Mouse (Mus musculus) embryonic facial prominence, embryonic 11.5 days (tissue): Measurements from ENCODE around the gene Elac2. TPM values are rescaled to one million over a fixed set of nuclear protein-coding genes. Genes with fewer than 3 reads are reported as not detected.

ENCODE experiments used
- ATAC-seq: fragments of 200-750 bp; cut with Nextera tagmentation; replicated peaks from 2 replicates; pipeline ENCODE4 v1.8.0; 2017; ENCODE audit warnings: low read depth; ENCODE audit not compliant: insufficient number of reproducible peaks, low FRiP score, low TSS enrichment
- DNase-seq: peaks from one replicate; pipeline ENCODE4 v3.0.0-alpha.2; 2015; ENCODE audit warnings: low spot score
- H3K27ac ChIP-seq: fragments of 300-500 bp; sonication (generic); replicated peaks from 2 replicates; pipeline ENCODE4 v1.5.1; 2014; ENCODE audit warnings: mild to moderate bottlenecking, low read depth, low read length, control low read depth
- H3K27me3 ChIP-seq: fragments of 300-500 bp; sonication (generic); 2 replicates; pipeline ENCODE4 v1.6.1; 2014; ENCODE audit warnings: mild to moderate bottlenecking, low read length, moderate library complexity, mixed read lengths; ENCODE audit not compliant: control insufficient read depth, insufficient read depth
- H3K36me3 ChIP-seq: fragments of 300-500 bp; sonication (generic); replicated peaks from 2 replicates; pipeline ENCODE4 v1.6.1; 2014; ENCODE audit warnings: low read depth, mild to moderate bottlenecking, low read length, moderate library complexity, mixed read lengths; ENCODE audit not compliant: control insufficient read depth, insufficient read depth
- H3K4me1 ChIP-seq: fragments of 300-500 bp; sonication (generic); 2 replicates; pipeline ENCODE4 v1.6.1; 2014; ENCODE audit warnings: low read length, mixed read lengths; ENCODE audit not compliant: control insufficient read depth, insufficient read depth
- H3K4me2 ChIP-seq: fragments of 300-500 bp; sonication (generic); 2 replicates; pipeline ENCODE4 v1.6.1; 2014; ENCODE audit warnings: low read depth, mild to moderate bottlenecking, control low read depth, low read length, moderate library complexity
- H3K4me3 ChIP-seq: fragments of 300-500 bp; sonication (generic); 2 replicates; pipeline ENCODE4 v1.5.1; 2014; ENCODE audit warnings: low read depth, low read length, control low read depth
- H3K9ac ChIP-seq: fragments of 300-500 bp; sonication (generic); replicated peaks from 2 replicates; pipeline ENCODE4 v1.6.1; 2014; ENCODE audit warnings: mild to moderate bottlenecking, control low read depth, low read length
- H3K9me3 ChIP-seq: fragments of 300-500 bp; sonication (generic); replicated peaks from 2 replicates; pipeline ENCODE4 v1.6.1; 2016; ENCODE audit warnings: mild to moderate bottlenecking, low read length, inconsistent platforms, mixed read lengths; ENCODE audit not compliant: control insufficient read depth
- WGBS: fragments of 180-500 bp; shearing (Covaris S2); extraction: QIAGEN DNeasy Blood & Tissue Kit; methylation state at CpG from one replicate; pipeline ENCODE4 v1.1.7; 2014; 5-methylcytosine and 5-hydroxymethylcytosine counted together
- polyA plus RNA-seq: library from polyadenylated mRNA; unstranded; fragments of >200 nt; fragmentation: Nextera tagmentation; extraction: Ambion mirVana; gene quantifications from 2 replicates; pipeline ENCODE4 v1.2.1, GENCODE M21; 2014

The Elac2 gene
- polyA plus RNA-seq, 1 experiment from 2014 or later, result 33.4 TPM

DNA sequence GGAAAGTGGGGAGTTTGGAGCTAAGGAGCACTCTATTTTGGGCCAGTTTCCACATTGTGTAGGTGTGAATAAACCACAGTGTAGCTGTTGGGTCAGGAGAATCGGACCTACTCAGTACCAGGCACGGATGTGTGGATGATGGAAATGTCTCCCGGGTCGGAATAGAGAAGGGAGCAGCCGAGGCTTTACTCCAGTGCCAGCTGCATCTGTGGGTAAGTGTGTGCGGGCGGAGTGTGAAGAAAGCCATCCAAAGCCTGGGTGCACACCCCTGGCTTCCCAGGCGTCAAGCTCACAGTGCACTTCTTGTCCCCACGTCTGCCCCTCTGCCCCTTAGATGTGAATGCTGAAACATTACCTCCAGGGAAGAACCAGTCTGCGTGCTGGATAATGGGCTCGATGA is 43.9 kb downstream of the Elac2 start:
- whole genome bisulfite sequencing, result 90% methylated on average over 11 of the region's 11 CpGs
- Histone ChIP-seq H3K36me3 (no peaks in the 10 kb centered on the region), H3K4me2 (no peak overlapping the region), H3K27me3 (no peaks in the 10 kb centered on the region), H3K4me1 (no peaks in the 10 kb centered on the region), H3K9ac (no peak overlapping the region), H3K4me3 (no peak overlapping the region), H3K9me3 (no peaks in the 10 kb centered on the region), H3K27ac (no peak overlapping the region)
- DNase-seq (no peak), ATAC-seq (no peak)

DNA sequence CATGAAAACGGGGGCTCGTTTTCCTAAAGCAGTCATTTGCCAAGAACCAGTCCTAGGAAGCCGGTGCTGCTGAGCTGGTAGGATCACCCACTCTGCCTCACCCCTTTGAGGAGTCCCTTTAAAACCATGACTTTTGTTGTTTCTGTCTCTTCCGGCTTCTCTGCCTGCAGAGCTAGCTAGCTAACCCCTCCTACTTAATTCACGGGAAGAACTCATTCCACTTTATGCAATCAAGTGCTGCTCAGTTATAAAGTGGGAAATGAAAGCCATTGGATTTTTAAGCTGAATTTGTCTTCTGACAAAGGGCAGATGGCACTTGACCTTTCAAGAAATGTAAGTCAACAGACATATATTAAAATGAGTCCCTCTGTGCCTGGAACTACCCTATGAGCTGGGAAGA is 49.2 kb downstream of the Elac2 start:
- 84% methylated on average over 5 of the region's 5 CpGs for WGBS
- Histone ChIP-seq H3K27me3 (no peaks in the 10 kb centered on the region), H3K9ac (no peak overlapping the region), H3K36me3 (no peaks in the 10 kb centered on the region), H3K4me2 (no peak overlapping the region), H3K4me1 (no peaks in the 10 kb centered on the region), H3K27ac (no peak overlapping the region), H3K4me3 (no peak overlapping the region), H3K9me3 (no peaks in the 10 kb centered on the region)
- no peak for DNase-seq
- no peak for ATAC-seq

DNA sequence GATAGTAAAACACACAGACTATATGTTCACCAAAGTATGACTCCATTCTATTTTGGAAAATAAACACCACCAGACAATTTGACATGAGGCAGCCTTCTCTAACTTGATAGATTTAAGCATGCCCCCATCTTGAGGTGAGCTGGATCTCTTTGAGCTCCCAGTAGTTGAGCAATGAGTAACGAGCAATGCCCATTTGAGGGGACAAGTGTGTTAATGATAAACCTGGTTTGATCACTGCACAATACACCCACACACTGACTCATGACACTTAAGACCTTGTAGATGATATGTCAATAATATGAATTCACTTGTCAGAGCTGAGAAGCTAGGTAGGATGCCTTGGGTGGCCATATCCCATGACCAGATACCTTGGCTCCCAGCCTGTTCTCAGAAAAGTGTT is 51.4 kb downstream of the Elac2 start:
- H3K4me2 ChIP-seq, result no peak overlapping the region
- DNase-seq, result no peak
- H3K27ac ChIP-seq, result no peak overlapping the region
- no peaks in the 10 kb centered on the region for H3K36me3 ChIP-seq
- no peak overlapping the region for H3K4me3 ChIP-seq
- WGBS, result 80% methylated on average over 1 of the region's 1 CpGs
- ATAC-seq, result no peak
- no peaks in the 10 kb centered on the region for H3K27me3 ChIP-seq
- H3K4me1 ChIP-seq, result no peaks in the 10 kb centered on the region
- H3K9ac ChIP-seq, result no peak overlapping the region
- H3K9me3 ChIP-seq, result no peaks in the 10 kb centered on the region

DNA sequence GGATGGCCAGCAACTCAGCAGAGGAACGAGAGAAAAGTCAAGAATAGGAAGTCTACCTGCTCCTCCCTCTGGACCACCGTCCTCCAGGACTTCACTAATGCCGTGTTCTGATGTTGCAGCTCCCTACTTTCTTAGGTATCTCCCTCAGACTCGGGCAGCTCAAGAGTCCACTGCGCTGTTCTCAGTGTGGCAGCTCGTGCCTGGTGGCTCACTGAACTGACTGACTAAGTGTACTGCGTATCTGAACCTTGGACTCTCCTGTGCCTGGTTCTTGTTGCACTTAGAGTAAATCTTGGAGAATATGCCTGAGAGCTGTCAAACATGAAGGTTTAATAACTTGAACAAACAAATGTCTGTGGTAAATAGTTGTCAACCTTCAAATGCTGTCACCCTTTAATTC is 53.4 kb downstream of the Elac2 start:
- WGBS, result 89% methylated on average over 7 of the region's 7 CpGs
- Histone ChIP-seq H3K4me1 (no peaks in the 10 kb centered on the region), H3K36me3 (no peaks in the 10 kb centered on the region), H3K9ac (no peak overlapping the region), H3K27me3 (no peaks in the 10 kb centered on the region), H3K27ac (no peak overlapping the region), H3K9me3 (no peaks in the 10 kb centered on the region), H3K4me2 (no peak overlapping the region), H3K4me3 (no peak overlapping the region)
- DNase-seq, result no peak
- ATAC-seq, result no peak

DNA sequence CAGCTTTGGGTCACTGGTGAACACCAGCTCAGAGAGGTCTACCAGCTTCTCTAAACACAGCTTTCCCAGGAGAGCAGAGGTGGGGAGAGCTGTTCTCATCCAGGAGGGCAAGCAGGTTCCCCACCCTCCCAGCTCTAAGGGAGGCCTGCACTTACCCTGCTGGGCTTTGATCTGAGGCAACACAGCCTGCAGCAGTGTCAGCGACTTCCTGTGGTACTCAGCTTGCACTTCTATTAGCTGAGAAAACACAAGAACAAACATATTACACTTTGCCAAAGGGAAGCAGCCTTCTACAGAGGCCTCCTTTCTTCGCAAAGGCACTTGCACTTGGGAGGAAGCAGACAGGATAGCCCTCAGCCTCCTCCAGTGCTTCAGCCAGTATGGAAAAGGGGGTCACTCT is 60.2 kb downstream of the Elac2 start:
- no peak overlapping the region for H3K27ac ChIP-seq
- no peak overlapping the region for H3K4me2 ChIP-seq
- no peaks in the 10 kb centered on the region for H3K4me1 ChIP-seq
- H3K9me3 ChIP-seq, result no peaks in the 10 kb centered on the region
- no peaks in the 10 kb centered on the region for H3K36me3 ChIP-seq
- H3K4me3 ChIP-seq, result no peak overlapping the region
- ATAC-seq (no peak), DNase-seq (no peak)
- 50% methylated on average over 2 of the region's 2 CpGs for WGBS
- H3K27me3 ChIP-seq, result no peaks in the 10 kb centered on the region
- H3K9ac ChIP-seq, result no peak overlapping the region

DNA sequence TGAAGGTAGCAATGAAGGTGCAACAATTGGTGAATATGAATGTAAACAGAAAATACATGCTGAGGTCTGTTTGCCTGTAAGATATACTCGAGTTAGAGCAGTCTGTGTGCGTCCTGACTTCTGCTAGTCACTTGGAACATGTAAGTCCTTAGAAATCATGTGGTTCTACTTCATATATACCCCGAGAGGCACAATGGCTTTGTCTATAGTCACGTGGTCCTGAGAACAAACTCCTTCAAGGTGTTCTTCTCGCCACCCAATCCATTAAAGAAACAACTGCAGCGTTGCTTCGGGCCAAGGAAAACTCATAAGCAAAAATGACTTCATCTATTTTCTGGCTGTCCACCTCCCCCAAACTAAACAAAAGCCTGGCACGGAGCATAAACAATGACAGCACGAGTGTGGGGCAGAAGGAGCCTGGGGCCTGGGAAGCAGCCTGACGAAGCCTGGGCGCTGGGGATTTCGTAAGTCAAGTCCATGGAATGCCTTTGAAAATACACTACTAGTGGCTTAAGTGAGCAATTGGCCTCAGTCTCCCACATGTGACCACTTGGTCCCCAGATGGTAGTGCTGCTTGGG is 60.8 kb downstream of the Elac2 start:
- no peaks in the 10 kb centered on the region for H3K4me1 ChIP-seq
- no peaks in the 10 kb centered on the region for H3K36me3 ChIP-seq
- no peak for DNase-seq
- 62% methylated on average over 12 of the region's 12 CpGs for WGBS
- H3K27me3 ChIP-seq, result no peaks in the 10 kb centered on the region
- no peak overlapping the region for H3K27ac ChIP-seq
- ATAC-seq, result no peak
- H3K4me2 ChIP-seq, result no peak overlapping the region
- no peak overlapping the region for H3K9ac ChIP-seq
- no peaks in the 10 kb centered on the region for H3K9me3 ChIP-seq
- H3K4me3 ChIP-seq, result no peak overlapping the region

DNA sequence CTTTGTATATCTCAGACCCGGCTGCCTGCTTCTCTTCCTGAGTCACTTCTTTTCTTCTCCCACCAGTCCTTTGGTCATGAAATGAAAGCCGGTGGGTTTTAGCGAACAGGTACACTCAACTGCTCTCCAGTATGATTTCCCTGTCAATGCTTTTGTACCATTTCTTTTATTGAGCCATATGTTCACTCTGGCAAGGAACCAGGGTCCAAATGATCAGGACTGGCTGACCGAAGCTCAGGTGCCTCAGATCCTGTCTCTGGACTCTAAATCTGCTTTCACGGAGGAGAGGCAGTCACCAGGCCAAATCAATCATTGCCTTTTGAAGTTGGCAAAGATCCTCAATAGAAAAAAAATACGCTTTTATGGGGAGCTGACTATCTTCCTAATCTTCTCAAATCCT is 61.7 kb downstream of the Elac2 start:
- no peak overlapping the region for H3K27ac ChIP-seq
- H3K36me3 ChIP-seq, result no peaks in the 10 kb centered on the region
- WGBS, result 83% methylated on average over 6 of the region's 6 CpGs
- ATAC-seq (no peak), DNase-seq (no peak)
- H3K9ac ChIP-seq, result no peak overlapping the region
- H3K4me1 ChIP-seq, result no peaks in the 10 kb centered on the region
- no peaks in the 10 kb centered on the region for H3K9me3 ChIP-seq
- H3K27me3 ChIP-seq, result no peaks in the 10 kb centered on the region
- H3K4me3 ChIP-seq, result no peak overlapping the region
- no peak overlapping the region for H3K4me2 ChIP-seq

DNA sequence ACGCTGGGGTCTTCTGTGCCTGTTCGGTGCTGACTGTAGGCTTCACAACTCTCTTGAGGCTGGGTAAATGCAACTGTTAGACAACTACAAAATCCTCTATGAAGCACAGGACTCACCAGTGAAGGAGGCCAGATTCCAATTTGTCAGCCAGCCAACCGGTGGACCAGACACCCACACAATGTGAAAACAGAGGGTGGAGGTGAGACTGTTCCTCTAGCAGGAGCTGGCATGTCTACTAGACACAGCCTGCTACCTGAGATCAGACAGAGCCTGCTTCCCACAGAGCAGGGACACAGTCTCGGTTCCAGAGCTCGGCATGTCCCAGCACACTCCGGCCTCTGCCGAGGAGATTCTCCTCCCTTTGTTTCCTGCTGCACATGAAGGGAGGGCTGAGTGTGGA is 70.3 kb downstream of the Elac2 start:
- H3K36me3 ChIP-seq, result no peaks in the 10 kb centered on the region
- H3K27ac ChIP-seq, result no peak overlapping the region
- H3K9ac ChIP-seq, result no peak overlapping the region
- no peak overlapping the region for H3K4me3 ChIP-seq
- no peaks in the 10 kb centered on the region for H3K27me3 ChIP-seq
- H3K4me1 ChIP-seq, result no peaks in the 10 kb centered on the region
- H3K9me3 ChIP-seq, result no peaks in the 10 kb centered on the region
- DNase-seq (no peak), ATAC-seq (no peak)
- WGBS, result 73% methylated on average over 7 of the region's 7 CpGs
- H3K4me2 ChIP-seq, result no peak overlapping the region
